Mouse (Mus musculus): Measurements from ENCODE around the gene Ntn5. TPM values are rescaled to one million over a fixed set of nuclear protein-coding genes. Genes with fewer than 3 reads are reported as not detected.

The Ntn5 gene
- polyA plus RNA-seq, 1 experiment from 2014 or later: not detected

- H3K9me3 ChIP-seq (replicated peaks): no peaks in the 10 kb centered on the region
- H3K4me3 ChIP-seq: no peak overlapping the region
- peak overlapping the region; percentile 79 for H3K4me2 ChIP-seq
- peaks cover 45% of the 10 kb centered on the region for H3K4me1 ChIP-seq (replicated peaks)
- 84% methylated on average over 11 of the region's 11 CpGs for WGBS
- peak overlapping the region; percentile 68; the same call in 1 of the 2 replicates for H3K9ac ChIP-seq
- no peak for ATAC-seq (ENCODE audit: insufficient number of reproducible peaks, low FRiP score)
- no peaks in the 10 kb centered on the region for H3K36me3 ChIP-seq
- no peak overlapping the region for H3K27ac ChIP-seq (ENCODE audit: poor library complexity, severe bottlenecking)
- H3K27me3 ChIP-seq (replicated peaks): peaks cover 36% of the 10 kb centered on the region
These were observed 17.8 kb downstream of the Ntn5 start for GRCm38 (mm10) chr7:45701607-45702006.

GRCm38 (mm10) chr7:45702316-45702715, 18.5 kb downstream of the Ntn5 start:
- no peaks in the 10 kb centered on the region for H3K36me3 ChIP-seq
- H3K4me2 ChIP-seq: no peak overlapping the region
- 81% methylated on average over 11 of the region's 11 CpGs for WGBS
- no peak overlapping the region for H3K4me3 ChIP-seq
- no peaks in the 10 kb centered on the region for H3K9me3 ChIP-seq (replicated peaks)
- H3K27me3 ChIP-seq (replicated peaks): peaks cover 36% of the 10 kb centered on the region
- no peak overlapping the region for H3K9ac ChIP-seq
- H3K4me1 ChIP-seq (replicated peaks): peaks cover 49% of the 10 kb centered on the region
- ATAC-seq (ENCODE audit: insufficient number of reproducible peaks, low FRiP score): no peak
- no peak overlapping the region for H3K27ac ChIP-seq (ENCODE audit: poor library complexity, severe bottlenecking)

- Histone ChIP-seq H3K4me2 (peak overlapping the region; percentile 95; the same call in 1 of the 2 replicates), H3K27ac (ENCODE audit: poor library complexity, severe bottlenecking) (no peak overlapping the region), H3K9me3 (replicated peaks) (no peaks in the 10 kb centered on the region), H3K9ac (no peak overlapping the region), H3K4me1 (replicated peaks) (peaks cover 55% of the 10 kb centered on the region), H3K4me3 (no peak overlapping the region), H3K27me3 (replicated peaks) (peaks cover 34% of the 10 kb centered on the region), H3K36me3 (no peaks in the 10 kb centered on the region)
- WGBS: 85% methylated on average over 17 of the region's 17 CpGs
- no peak for ATAC-seq (ENCODE audit: insufficient number of reproducible peaks, low FRiP score)
These were observed 19.1 kb downstream of the Ntn5 start for GRCm38 (mm10) chr7:45702809-45703520.

GRCm38 (mm10) chr7:45703521-45704033, 19.8 kb downstream of the Ntn5 start:
- H3K9ac ChIP-seq: peak overlapping the region; percentile 66; the same call in 1 of the 2 replicates
- peak overlapping the region; percentile 73 for H3K27ac ChIP-seq (ENCODE audit: poor library complexity, severe bottlenecking)
- no peak for ATAC-seq (ENCODE audit: insufficient number of reproducible peaks, low FRiP score)
- H3K4me2 ChIP-seq: peak overlapping the region; percentile 95
- peaks cover 28% of the 10 kb centered on the region for H3K27me3 ChIP-seq (replicated peaks)
- H3K9me3 ChIP-seq (replicated peaks): no peaks in the 10 kb centered on the region
- 35% methylated on average over 12 of the region's 12 CpGs for WGBS
- H3K36me3 ChIP-seq: no peaks in the 10 kb centered on the region
- peak overlapping the region; percentile 69 for H3K4me3 ChIP-seq
- peaks cover 61% of the 10 kb centered on the region for H3K4me1 ChIP-seq (replicated peaks)

GRCm38 (mm10) chr7:45704046-45704559, 20.3 kb downstream of the Ntn5 start:
- peak overlapping the region; percentile 66 for H3K9ac ChIP-seq
- peaks cover 22% of the 10 kb centered on the region for H3K27me3 ChIP-seq (replicated peaks)
- peaks cover 66% of the 10 kb centered on the region for H3K4me1 ChIP-seq (replicated peaks)
- WGBS: under 1% methylated on average over 13 of the region's 13 CpGs
- H3K9me3 ChIP-seq (replicated peaks): no peaks in the 10 kb centered on the region
- ATAC-seq (ENCODE audit: insufficient number of reproducible peaks, low FRiP score): peak; percentile 28; the same call in 1 of the 2 replicates
- peak overlapping the region; percentile 73 for H3K27ac ChIP-seq (ENCODE audit: poor library complexity, severe bottlenecking)
- H3K4me3 ChIP-seq: peak overlapping the region; percentile 69
- no peaks in the 10 kb centered on the region for H3K36me3 ChIP-seq
- H3K4me2 ChIP-seq: peak overlapping the region; percentile 95

- H3K4me1 ChIP-seq (replicated peaks): peaks cover 64% of the 10 kb centered on the region
- peak within 1 kb of the TSS; percentile 91 for H3K9ac ChIP-seq
These were observed 21.1 kb downstream of the Ntn5 start, which contains the start of gene Dbp for GRCm38 (mm10) chr7:45704730-45705442. Dbp (plus strand) TSS chr7:45705088.

GRCm38 (mm10) chr7:45705443-45705864, 21.6 kb downstream of the Ntn5 start:
- no peak for ATAC-seq (ENCODE audit: insufficient number of reproducible peaks, low FRiP score)
- under 1% methylated on average over 21 of the region's 21 CpGs for WGBS

More at GRCm38 (mm10) chr7:45704730-45705442, 21.1 kb downstream of the Ntn5 start, which contains the start of gene Dbp:
- ATAC-seq (ENCODE audit: insufficient number of reproducible peaks, low FRiP score): peak; percentile 91
- Histone ChIP-seq H3K4me3 (peak within 1 kb of the TSS; percentile 69), H3K9me3 (replicated peaks) (no peaks in the 10 kb centered on the region), H3K4me2 (peak within 1 kb of the TSS; percentile 95), H3K36me3 (peaks cover 4% of the 10 kb centered on the region), H3K27ac (ENCODE audit: poor library complexity, severe bottlenecking) (peak within 1 kb of the TSS; percentile 87), H3K27me3 (replicated peaks) (peaks cover 15% of the 10 kb centered on the region)
- WGBS: under 1% methylated on average over 36 of the region's 36 CpGs

GRCm38 (mm10) chr7:45705873-45706281, 22.1 kb downstream of the Ntn5 start:
- 1% methylated on average over 7 of the region's 7 CpGs for WGBS
- no peak for ATAC-seq (ENCODE audit: insufficient number of reproducible peaks, low FRiP score)

More at GRCm38 (mm10) chr7:45705443-45705864, 21.6 kb downstream of the Ntn5 start:
- Histone ChIP-seq H3K4me1 (replicated peaks) (peaks cover 58% of the 10 kb centered on the region), H3K27me3 (replicated peaks) (peaks cover 9% of the 10 kb centered on the region), H3K9ac (peak overlapping the region; percentile 91), H3K4me2 (peak overlapping the region; percentile 95), H3K9me3 (replicated peaks) (no peaks in the 10 kb centered on the region), H3K4me3 (peak overlapping the region; percentile 69), H3K27ac (ENCODE audit: poor library complexity, severe bottlenecking) (peak overlapping the region; percentile 87), H3K36me3 (peaks cover 10% of the 10 kb centered on the region)

GRCm38 (mm10) chr7:45706721-45707241, 23.0 kb downstream of the Ntn5 start:
- peak overlapping the region; percentile 87 for H3K27ac ChIP-seq (ENCODE audit: poor library complexity, severe bottlenecking)
- H3K36me3 ChIP-seq: peaks cover 23% of the 10 kb centered on the region
- H3K4me3 ChIP-seq: peak overlapping the region; percentile 69
- no peaks in the 10 kb centered on the region for H3K27me3 ChIP-seq (replicated peaks)
- H3K9ac ChIP-seq: peak overlapping the region; percentile 91
- H3K9me3 ChIP-seq (replicated peaks): no peaks in the 10 kb centered on the region
- peak; percentile 49 for ATAC-seq (ENCODE audit: insufficient number of reproducible peaks, low FRiP score)
- H3K4me2 ChIP-seq: peak overlapping the region; percentile 95
- H3K4me1 ChIP-seq (replicated peaks): peaks cover 51% of the 10 kb centered on the region
- WGBS: 1% methylated on average over 45 of the region's 45 CpGs

More at GRCm38 (mm10) chr7:45705873-45706281, 22.1 kb downstream of the Ntn5 start:
- Histone ChIP-seq H3K27ac (ENCODE audit: poor library complexity, severe bottlenecking) (peak overlapping the region; percentile 87), H3K4me3 (peak overlapping the region; percentile 69), H3K9me3 (replicated peaks) (no peaks in the 10 kb centered on the region), H3K9ac (peak overlapping the region; percentile 91), H3K36me3 (peaks cover 14% of the 10 kb centered on the region), H3K4me1 (replicated peaks) (peaks cover 56% of the 10 kb centered on the region), H3K4me2 (peak overlapping the region; percentile 95), H3K27me3 (replicated peaks) (peaks cover 6% of the 10 kb centered on the region; the same call in 1 of the 2 replicates)

- ATAC-seq (ENCODE audit: insufficient number of reproducible peaks, low FRiP score): peak; percentile 48
- no peaks in the 10 kb centered on the region for H3K27me3 ChIP-seq (replicated peaks)
- peaks cover 30% of the 10 kb centered on the region for H3K36me3 ChIP-seq
- H3K4me1 ChIP-seq (replicated peaks): peaks cover 52% of the 10 kb centered on the region
- peak overlapping the region; percentile 69 for H3K4me3 ChIP-seq
- no peaks in the 10 kb centered on the region for H3K9me3 ChIP-seq (replicated peaks)
- H3K4me2 ChIP-seq: peak overlapping the region; percentile 95
- peak overlapping the region; percentile 84 for H3K27ac ChIP-seq (ENCODE audit: poor library complexity, severe bottlenecking)
- H3K9ac ChIP-seq: peak overlapping the region; percentile 33
- under 1% methylated on average over 27 of the region's 27 CpGs for WGBS
These were observed 23.6 kb downstream of the Ntn5 start for GRCm38 (mm10) chr7:45707375-45707967.

Measured in heart, embryonic 12.5 days (tissue).